ENCODE assay signal across 9 mouse cellular contexts in genomic region chr12:113188349-113189055, GRCm38 (mm10). TPM values are rescaled to one million over a fixed set of nuclear protein-coding genes. Genes with fewer than 3 reads are reported as not detected.
DNase-seq lines count a peak whose midpoint lies in the region; ATAC-seq lines count a peak whose summit lies in the region.
"Had no signal": no experiment of that assay in that cellular context is flagged by ENCODE, and none has a peak within 500 bp of the region (broad histone marks: within the 10 kb centered on the region; RNA-seq: fewer than 3 reads in every experiment).

No protein-coding gene starts in this region.

- peaks cover 22% of the 10 kb centered on the region for H3K4me1 ChIP-seq in kidney, embryonic 16.5 days (ENCODE audit: insufficient read depth, low read length)
- peaks cover 23% of the 10 kb centered on the region for H3K4me1 ChIP-seq in hindbrain, embryonic 15.5 days (replicated peaks)
- H3K4me1 ChIP-seq in neural tube, embryonic 13.5 days (replicated peaks): peaks cover 29% of the 10 kb centered on the region

- peak overlapping the region; percentile 46 for H3K4me3 ChIP-seq in kidney, embryonic 16.5 days (ENCODE audit: low read length)
- peak overlapping the region; percentile 71 for H3K4me3 ChIP-seq in hindbrain, embryonic 15.5 days
- peak overlapping the region; percentile 70 for H3K4me3 ChIP-seq in neural tube, embryonic 13.5 days

- WGBS in kidney, embryonic 16.5 days: 91% methylated on average over 51 of the region's 51 CpGs
- 91% methylated on average over 51 of the region's 51 CpGs for WGBS in hindbrain, embryonic 15.5 days
- 90% methylated on average over 51 of the region's 51 CpGs for WGBS in neural tube, embryonic 13.5 days

- ATAC-seq in kidney, embryonic 16.5 days (ENCODE audit: low FRiP score, low TSS enrichment): no peak
- 0 out of 2 replicates have a peak, but pooled peaks have one; percentile 0 for ATAC-seq in hindbrain, embryonic 15.5 days (ENCODE audit: low FRiP score, low read depth)
- ATAC-seq in neural tube, embryonic 13.5 days (ENCODE audit: low read depth): no peak

- no peak overlapping the region for H3K27ac ChIP-seq in kidney, embryonic 16.5 days (ENCODE audit: low read length)
- no peak overlapping the region for H3K27ac ChIP-seq in hindbrain, embryonic 15.5 days (replicated peaks)
- H3K27ac ChIP-seq in neural tube, embryonic 13.5 days (replicated peaks): no peak overlapping the region

- DNase-seq in kidney, postnatal 36 days: no peak
- peak; percentile 27 to 33 for DNase-seq in cerebellum, postnatal 14 days
- DNase-seq in embryo, embryonic 10.5 days (ENCODE audit: low spot score): no peak
- no peak for DNase-seq in urinary bladder, postnatal 10 days (ENCODE audit: low spot score)
- no peak for DNase-seq in lung, postnatal 10 days

- no peaks in the 10 kb centered on the region for H3K9me3 ChIP-seq in kidney, embryonic 16.5 days (ENCODE audit: low read length)
- H3K9me3 ChIP-seq in hindbrain, embryonic 15.5 days: no peaks in the 10 kb centered on the region
- no peaks in the 10 kb centered on the region for H3K9me3 ChIP-seq in neural tube, embryonic 13.5 days

- peak overlapping the region; percentile 83 for H3K4me2 ChIP-seq in kidney, embryonic 16.5 days (replicated peaks; ENCODE audit: low read depth, low read length)
- H3K4me2 ChIP-seq in hindbrain, embryonic 15.5 days: peak overlapping the region; percentile 94
- peak overlapping the region; percentile 93 for H3K4me2 ChIP-seq in neural tube, embryonic 13.5 days

- peaks cover 11% of the 10 kb centered on the region for H3K27me3 ChIP-seq in kidney, embryonic 16.5 days (ENCODE audit: insufficient read depth, low read length)
- no peaks in the 10 kb centered on the region for H3K27me3 ChIP-seq in hindbrain, embryonic 15.5 days
- peaks cover 5% of the 10 kb centered on the region; the same call in 1 of the 2 replicates for H3K27me3 ChIP-seq in neural tube, embryonic 13.5 days

- H3K9ac ChIP-seq in kidney, embryonic 16.5 days (replicated peaks; ENCODE audit: low read length): no peak overlapping the region
- H3K9ac ChIP-seq in hindbrain, embryonic 15.5 days: no peak overlapping the region
- H3K9ac ChIP-seq in neural tube, embryonic 13.5 days: no peak overlapping the region

- H3K36me3 ChIP-seq in kidney, embryonic 16.5 days (ENCODE audit: insufficient read depth, low read length): 0 out of 2 replicates have a peak, but pooled peaks cover 11% of the 10 kb centered on the region
- peaks cover 24% of the 10 kb centered on the region for H3K36me3 ChIP-seq in hindbrain, embryonic 15.5 days
- H3K36me3 ChIP-seq in neural tube, embryonic 13.5 days: peaks cover 52% of the 10 kb centered on the region

RNA-seq across cellular contexts. Expression of gene Tmem121, which starts 2.8 kb away (rescaled TPM):
- polyA plus RNA-seq in kidney, embryonic 16.5 days (2015; fragmentation: Nextera tagmentation; extraction: Ambion mirVana): 8.6 and 10.9 TPM in 2 replicates
- 47.3 and 49.8 TPM in 2 replicates for polyA plus RNA-seq in hindbrain, embryonic 15.5 days (2015; fragmentation: Nextera tagmentation; extraction: Ambion mirVana)
- polyA plus RNA-seq in neural tube, embryonic 13.5 days (2015; fragmentation: Nextera tagmentation; extraction: Ambion mirVana): 33.5 and 33.9 TPM in 2 replicates
- polyA plus RNA-seq: liver, adult 2 months had no signal

RNA-seq across cellular contexts. Expression of gene Tedc1, which starts 32.3 kb away (rescaled TPM):
- 38.2 and 45.5 TPM in 2 replicates for polyA plus RNA-seq in kidney, embryonic 16.5 days (2015; fragmentation: Nextera tagmentation; extraction: Ambion mirVana)
- 18.3 and 23.6 TPM in 2 replicates for polyA plus RNA-seq in hindbrain, embryonic 15.5 days (2015; fragmentation: Nextera tagmentation; extraction: Ambion mirVana)
- 17.1 and 18.7 TPM in 2 replicates for polyA plus RNA-seq in neural tube, embryonic 13.5 days (2015; fragmentation: Nextera tagmentation; extraction: Ambion mirVana)

RNA-seq across cellular contexts. Expression of gene Crip1, which starts 42.4 kb away (rescaled TPM):
- polyA plus RNA-seq in kidney, embryonic 16.5 days (2015; fragmentation: Nextera tagmentation; extraction: Ambion mirVana): 270 and 293 TPM in 2 replicates
- 29.2 and 34.7 TPM in 2 replicates for polyA plus RNA-seq in hindbrain, embryonic 15.5 days (2015; fragmentation: Nextera tagmentation; extraction: Ambion mirVana)
- polyA plus RNA-seq in neural tube, embryonic 13.5 days (2015; fragmentation: Nextera tagmentation; extraction: Ambion mirVana): 66.3 and 74.9 TPM in 2 replicates

RNA-seq across cellular contexts. Expression of gene Crip2, which starts 48.5 kb away (rescaled TPM):
- 244 and 263 TPM in 2 replicates for polyA plus RNA-seq in kidney, embryonic 16.5 days (2015; fragmentation: Nextera tagmentation; extraction: Ambion mirVana)
- polyA plus RNA-seq in hindbrain, embryonic 15.5 days (2015; fragmentation: Nextera tagmentation; extraction: Ambion mirVana): 294 and 336 TPM in 2 replicates
- polyA plus RNA-seq in neural tube, embryonic 13.5 days (2015; fragmentation: Nextera tagmentation; extraction: Ambion mirVana): 301 and 350 TPM in 2 replicates

Comparison
In these comparisons a context has a peak if more than half of its experiments do, and no peak if none do; other contexts are left out.
1. DNase-seq: peak in cerebellum, postnatal 14 days (2 of 2); none in kidney, postnatal 36 days (0 of 2), embryo, embryonic 10.5 days (single experiment), urinary bladder, postnatal 10 days (single experiment) and lung, postnatal 10 days (single experiment).
2. Peak in every context shown above with its lines, with median percentiles within 50 percentile points of each other: H3K4me2 ChIP-seq and H3K4me3 ChIP-seq.